Mouse (Mus musculus) retina, postnatal 1 day (tissue): Measurements from ENCODE around the gene Eif2d.

Experiments used
- DNase-seq: peaks from one replicate; pipeline ENCODE4 v3.0.0-alpha.2; 2012

Eif2d gene

DNA sequence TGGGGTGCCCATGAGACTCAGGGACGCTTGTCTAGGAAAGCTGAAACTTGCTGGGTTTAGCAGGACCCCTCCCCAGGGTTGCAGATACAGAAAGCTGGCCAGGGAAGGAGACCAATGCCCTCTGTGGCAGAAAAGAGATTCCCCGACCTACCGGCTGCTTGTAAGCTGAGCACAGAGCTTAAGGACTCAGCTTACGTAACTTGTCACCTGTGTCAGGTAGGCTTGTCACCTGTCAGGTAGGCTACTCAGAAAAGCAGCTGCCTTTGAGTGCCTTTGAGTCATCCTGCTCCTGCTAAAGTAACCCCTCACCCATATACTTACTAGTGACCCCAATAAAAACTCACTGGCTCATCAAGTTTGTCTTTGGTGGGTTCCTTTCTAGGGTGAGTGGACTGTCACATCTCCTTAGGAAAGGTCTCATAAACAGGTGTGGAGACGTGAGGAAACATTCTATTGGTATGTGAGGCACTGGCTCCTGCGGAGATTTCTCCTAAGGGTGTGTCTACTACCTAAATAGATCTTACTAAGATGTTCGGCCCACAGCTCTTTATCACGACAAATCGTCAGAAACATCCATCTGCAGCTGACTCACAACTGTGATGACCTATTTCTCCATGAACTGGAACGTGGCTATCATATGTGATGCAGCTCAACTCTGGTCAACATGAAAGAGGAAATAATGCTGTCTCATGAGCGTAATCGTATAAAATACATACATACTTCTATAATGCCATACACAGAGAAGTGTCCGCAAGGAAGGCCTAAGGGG lies 69.0 kb downstream of the Eif2d start:
- DNase-seq: no peak

DNA sequence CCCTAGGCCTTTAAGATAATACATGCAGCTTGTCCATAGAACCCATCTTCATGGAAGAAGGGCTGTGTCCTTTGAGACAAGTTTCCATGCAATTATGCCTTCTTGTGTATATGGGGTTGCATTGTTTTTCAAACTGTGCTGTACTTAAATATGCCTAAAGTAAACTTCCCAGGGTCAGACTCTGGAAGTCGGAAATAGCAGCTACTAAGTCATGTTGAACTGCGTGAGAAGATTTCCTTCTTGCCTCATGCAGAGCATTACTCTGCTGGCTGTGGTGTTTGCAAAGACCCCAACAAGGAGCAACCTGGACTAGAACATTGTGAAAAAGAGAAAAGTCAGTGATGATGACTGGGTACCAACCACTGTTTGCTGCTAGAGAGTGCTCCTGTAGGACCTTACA lies 70.4 kb downstream of the Eif2d start:
- no peak for DNase-seq

DNA sequence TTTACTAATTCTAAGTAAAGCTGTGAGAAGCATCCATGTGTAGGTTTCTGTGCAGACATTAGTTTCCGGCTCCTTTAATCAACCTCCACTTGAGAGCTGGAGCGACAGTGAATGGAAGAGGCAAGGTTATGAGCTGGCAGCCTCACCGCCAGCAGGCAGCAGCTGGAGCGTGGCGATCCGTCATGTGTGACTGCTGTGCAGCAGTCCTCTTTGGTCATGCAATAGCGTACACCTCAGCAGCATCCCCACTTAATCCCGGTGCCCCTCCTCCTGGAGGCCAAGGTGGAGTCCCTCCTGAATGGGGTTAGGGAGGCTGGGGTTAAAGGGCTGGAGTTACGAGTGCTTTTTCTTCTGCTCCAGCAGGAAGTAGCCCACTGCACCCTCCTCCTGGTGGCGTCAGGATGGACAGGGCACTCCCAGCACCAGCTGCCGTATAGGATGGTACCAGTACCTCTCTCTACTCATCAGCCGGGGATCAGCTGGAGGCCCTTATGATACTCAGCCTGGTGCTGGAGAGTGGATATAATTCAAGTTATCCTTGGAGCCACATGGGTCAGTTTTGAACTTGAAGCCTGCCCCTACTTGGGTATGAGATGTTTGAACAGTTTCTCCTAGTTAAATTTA lies 72.0 kb downstream of the Eif2d start:
- peak; percentile 36 for DNase-seq

DNA sequence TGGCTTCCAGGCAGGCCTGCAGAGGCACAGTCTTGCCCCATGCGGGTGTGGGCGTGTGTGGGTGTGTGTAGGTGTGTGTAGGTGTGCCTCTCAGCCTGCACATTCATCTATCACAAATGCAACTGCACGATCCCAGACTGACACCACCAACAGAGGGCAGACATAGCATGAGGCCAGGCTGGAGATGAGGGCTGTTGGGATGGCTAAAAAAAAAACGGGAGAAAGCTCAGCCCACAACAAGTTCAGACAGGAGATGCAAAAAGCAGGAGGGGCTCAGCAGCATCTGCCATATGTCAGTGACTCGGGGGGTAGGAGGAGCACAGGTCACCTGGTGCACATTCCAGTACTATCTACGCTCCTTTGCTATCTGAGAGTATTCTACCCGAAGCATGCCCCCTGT lies 75.2 kb downstream of the Eif2d start:
- no peak for DNase-seq

DNA sequence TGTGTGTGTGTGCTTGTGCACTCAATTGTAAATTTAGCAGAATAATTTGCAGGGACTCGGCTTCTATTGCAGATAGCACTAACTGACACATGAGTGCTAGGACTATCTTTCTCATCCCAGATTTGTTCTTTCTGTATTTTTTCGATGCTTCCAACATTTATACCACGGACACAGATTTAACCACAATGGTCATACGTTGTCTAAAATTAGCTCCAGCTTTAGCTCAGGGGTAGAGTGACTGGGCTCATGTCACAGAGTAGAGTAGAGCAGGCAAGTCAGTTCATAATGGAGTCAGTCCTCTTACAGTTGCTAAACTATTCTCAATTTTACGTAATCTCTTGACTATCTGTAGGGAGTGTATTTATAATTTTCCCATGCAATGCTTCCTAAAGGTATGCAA lies 75.7 kb downstream of the Eif2d start:
- DNase-seq: no peak

DNA sequence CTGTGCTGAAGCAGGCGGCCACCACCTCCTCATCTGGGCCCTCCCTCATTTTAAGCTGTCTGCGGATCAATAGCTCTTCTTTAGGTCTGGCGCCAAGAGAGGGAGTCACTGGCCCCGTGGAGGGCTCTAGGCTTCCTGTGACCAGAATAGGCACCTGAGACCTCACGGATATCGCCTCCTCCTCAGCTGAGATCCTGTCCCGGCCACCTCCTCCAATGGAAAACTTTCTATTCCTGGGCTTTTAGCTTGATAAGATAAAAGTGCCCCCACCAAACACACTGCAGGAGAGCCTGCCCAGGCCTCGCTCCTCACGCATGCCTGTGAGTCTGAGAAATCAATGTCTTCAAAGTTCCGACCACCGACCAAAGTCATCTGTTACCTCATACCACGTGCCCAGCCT lies 80.5 kb downstream of the Eif2d start:
- no peak for DNase-seq

DNA sequence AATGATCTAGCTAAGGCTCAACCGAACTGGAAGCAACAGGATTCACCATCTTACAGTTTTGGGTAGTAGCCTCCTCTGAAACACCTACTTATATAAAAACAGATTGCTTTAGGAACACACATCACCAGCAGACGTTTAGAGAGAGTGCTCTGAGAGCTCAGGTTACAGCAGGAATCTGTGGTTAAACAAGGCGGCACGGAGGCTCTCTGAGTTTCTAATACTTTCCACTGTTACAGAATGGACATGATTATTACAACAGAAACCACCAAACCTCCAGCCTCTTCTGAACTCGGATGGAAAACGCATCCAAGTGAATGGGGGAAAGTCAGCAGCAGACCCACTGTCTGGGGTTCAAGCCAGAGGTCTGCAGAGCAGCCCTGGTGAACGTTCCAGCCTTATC lies 83.1 kb downstream of the Eif2d start:
- no peak for DNase-seq
